Mouse (Mus musculus): ENCODE measurements around the gene Dkk3.

- TF ChIP-seq CTCF (IDR thresholded peaks at IDR 0.05; ENCODE audit: low read depth) (no peak), EP300 (IDR thresholded peaks at IDR 0.05; ENCODE audit: low read depth) (no peak)
These were observed 14.1 kb downstream of the Dkk3 start for GRCm38 (mm10) chr7:112144646-112145179.
